Comparison of ENCODE assay signal across 9 mouse cellular contexts in genomic region chr16:78637015-78637414, GRCm38 (mm10).
A peak's percentile ranks its signal among the peaks of the same experiment; 100 is the strongest.
DNase-seq lines count a peak whose midpoint lies in the region; ATAC-seq and TF ChIP-seq lines count a peak whose summit lies in the region.
"Had no signal": no experiment of that assay in that cellular context is flagged by ENCODE, and none has a peak within 500 bp of the region (broad histone marks: within the 10 kb centered on the region; RNA-seq: fewer than 3 reads in every experiment).

No protein-coding gene starts in this region.

- WGBS in embryonic facial prominence, embryonic 14.5 days: 33% methylated on average over 5 of the region's 5 CpGs
- WGBS in limb, embryonic 14.5 days: 41% methylated on average over 5 of the region's 5 CpGs

- no peaks in the 10 kb centered on the region for H3K36me3 ChIP-seq in embryonic facial prominence, embryonic 14.5 days (ENCODE audit: control insufficient read depth, insufficient read depth, low read length)
- no peaks in the 10 kb centered on the region for H3K36me3 ChIP-seq in limb, embryonic 14.5 days (ENCODE audit: control insufficient read depth, insufficient read depth, low read length)
- H3K36me3 ChIP-seq: neural tube, embryonic 12.5 days had no signal

- H3K27me3 ChIP-seq in embryonic facial prominence, embryonic 14.5 days (replicated peaks; ENCODE audit: control insufficient read depth, insufficient read depth, low read length): no peaks in the 10 kb centered on the region
- H3K27me3 ChIP-seq in limb, embryonic 14.5 days (ENCODE audit: control insufficient read depth, insufficient read depth, low read length): no peaks in the 10 kb centered on the region
- H3K27me3 ChIP-seq: neural tube, embryonic 12.5 days had no signal

- no peak for TF ChIP-seq POLR2A in limb, embryonic 14.5 days (IDR thresholded peaks at IDR 0.05; ENCODE audit: borderline replicate concordance, extremely low read depth, insufficient read depth, insufficient read length)

- H3K9me3 ChIP-seq in embryonic facial prominence, embryonic 14.5 days (ENCODE audit: control insufficient read depth, low read length): no peaks in the 10 kb centered on the region
- no peaks in the 10 kb centered on the region for H3K9me3 ChIP-seq in limb, embryonic 14.5 days (ENCODE audit: control insufficient read depth, low read length)
- H3K9me3 ChIP-seq: neural tube, embryonic 12.5 days had no signal

- H3K4me2 ChIP-seq in embryonic facial prominence, embryonic 14.5 days (ENCODE audit: low read depth, low read length): no peak overlapping the region
- H3K4me2 ChIP-seq in limb, embryonic 14.5 days (replicated peaks; ENCODE audit: low read depth, low read length, severe bottlenecking): no peak overlapping the region
- H3K4me2 ChIP-seq: neural tube, embryonic 12.5 days had no signal

- H3K27ac ChIP-seq in embryonic facial prominence, embryonic 14.5 days (replicated peaks; ENCODE audit: low read depth, low read length): no peak overlapping the region
- no peak overlapping the region for H3K27ac ChIP-seq in limb, embryonic 14.5 days (replicated peaks; ENCODE audit: low read depth, low read length)
- H3K27ac ChIP-seq: neural tube, embryonic 12.5 days had no signal

- ATAC-seq in embryonic facial prominence, embryonic 14.5 days (ENCODE audit: low read depth): peak; percentile 38; the same call in 1 of the 2 replicates
- peak; percentile 75 for ATAC-seq in limb, embryonic 14.5 days (ENCODE audit: low FRiP score, low read depth)

- H3K4me1 ChIP-seq in embryonic facial prominence, embryonic 14.5 days (ENCODE audit: control insufficient read depth, insufficient read depth, low read length): no peaks in the 10 kb centered on the region
- no peaks in the 10 kb centered on the region for H3K4me1 ChIP-seq in limb, embryonic 14.5 days (ENCODE audit: control insufficient read depth, insufficient read depth, low read length)
- H3K4me1 ChIP-seq: neural tube, embryonic 12.5 days had no signal

- no peak overlapping the region for H3K4me3 ChIP-seq in embryonic facial prominence, embryonic 14.5 days (ENCODE audit: low read depth, low read length)
- H3K4me3 ChIP-seq in limb, embryonic 14.5 days (replicated peaks; ENCODE audit: low read length): no peak overlapping the region
- H3K4me3 ChIP-seq: neural tube, embryonic 12.5 days had no signal

- no peak overlapping the region for H3K9ac ChIP-seq in embryonic facial prominence, embryonic 14.5 days (ENCODE audit: low read depth, low read length)
- H3K9ac ChIP-seq in limb, embryonic 14.5 days (ENCODE audit: low read depth, low read length, severe bottlenecking): no peak overlapping the region
- H3K9ac ChIP-seq: neural tube, embryonic 12.5 days had no signal

- peak; percentile 16 to 47 for DNase-seq in heart, postnatal 10 days
- DNase-seq in heart, adult 9 months (ENCODE audit: low spot score in 2 of 2): no peak
- DNase-seq in urinary bladder, postnatal 14 days (ENCODE audit: low spot score): peak; percentile 15
- no peak for DNase-seq in urinary bladder, adult 18-20 months (ENCODE audit: low spot score in 2 of 2)
- peak; percentile 85 for DNase-seq in embryonic facial prominence, embryonic 14.5 days (ENCODE audit: low spot score)
- peak; percentile 84 for DNase-seq in limb, embryonic 14.5 days (ENCODE audit: low spot score)
- peak; percentile 41 for DNase-seq in retina, postnatal 7 days (ENCODE audit: low read depth, low spot score)
- DNase-seq in testis, postnatal 14 days (ENCODE audit: low spot score): no peak

- intact Hi-C loops in heart, postnatal 10 days (cut with DNase I): loop anchor here (2.0 to 5.0 kb wide), 2 partner anchors 314 to 440 kb away; no protein-coding TSS in a partner anchor

Comparison
In these comparisons a context has a peak if more than half of its experiments do, and no peak if none do; other contexts are left out.
1. DNase-seq: peak in heart, postnatal 10 days (2 of 2), urinary bladder, postnatal 14 days (single experiment), embryonic facial prominence, embryonic 14.5 days (single experiment), limb, embryonic 14.5 days (single experiment) and retina, postnatal 7 days (single experiment); none in heart, adult 9 months (0 of 2), urinary bladder, adult 18-20 months (0 of 2) and testis, postnatal 14 days (single experiment).